Mouse (Mus musculus) heart, postnatal 0 days (tissue): Measurements from ENCODE around the gene Epn2. TPM values are rescaled to one million over a fixed set of nuclear protein-coding genes. Genes with fewer than 3 reads are reported as not detected.

Source experiments
- ATAC-seq: fragments of 200-750 bp; cut with Nextera tagmentation; 2 replicates; pipeline ENCODE4 v1.8.0; 2017; ENCODE audit warnings: low read depth, moderate number of reproducible peaks, moderate library complexity; ENCODE audit not compliant: insufficient read depth
- DNase-seq: peaks from one replicate; pipeline ENCODE4 v3.0.0-alpha.2; 2016; ENCODE audit warnings: low spot score
- H3K27ac ChIP-seq: fragments of 300-500 bp; sonication (generic); 2 replicates; pipeline ENCODE4 v1.5.1; 2014; ENCODE audit warnings: low read depth, mild to moderate bottlenecking
- H3K27me3 ChIP-seq: fragments of 300-500 bp; sonication (generic); 2 replicates; pipeline ENCODE4 v1.6.1; 2014; ENCODE audit warnings: low read length, mixed read lengths; ENCODE audit not compliant: control insufficient read depth, insufficient read depth
- H3K36me3 ChIP-seq: fragments of 300-500 bp; sonication (generic); replicated peaks from 2 replicates; pipeline ENCODE4 v1.6.1; 2014; ENCODE audit warnings: low read length, mixed read lengths; ENCODE audit not compliant: control insufficient read depth, insufficient read depth
- H3K4me1 ChIP-seq: fragments of 300-500 bp; sonication (generic); 2 replicates; pipeline ENCODE4 v1.6.1; 2014; ENCODE audit warnings: antibody characterized with exemption; ENCODE audit not compliant: control insufficient read depth, insufficient read depth
- H3K4me2 ChIP-seq: fragments of 300-500 bp; sonication (generic); 2 replicates; pipeline ENCODE4 v1.6.1; 2014; ENCODE audit warnings: low read depth, mild to moderate bottlenecking, low read length, moderate library complexity
- H3K4me3 ChIP-seq: fragments of 300-500 bp; sonication (generic); 2 replicates; pipeline ENCODE4 v1.5.1; 2014; ENCODE audit warnings: low read depth, low read length
- H3K9ac ChIP-seq: fragments of 300-500 bp; sonication (generic); replicated peaks from 2 replicates; pipeline ENCODE4 v1.6.1; 2014; ENCODE audit warnings: low read depth, low read length, mixed read lengths
- H3K9me3 ChIP-seq: fragments of 300-500 bp; sonication (generic); replicated peaks from 2 replicates; pipeline ENCODE4 v1.6.1; 2016; ENCODE audit warnings: low read length; ENCODE audit not compliant: control insufficient read depth
- CTCF ChIP-seq: IDR thresholded peaks from 2 replicates; pipeline ENCODE4 v1.5.1; 2016; ENCODE audit warnings: antibody characterized with exemption, control low read depth, low read depth
- EP300 ChIP-seq: IDR thresholded peaks from 2 replicates; pipeline ENCODE4 v1.6.1; 2016; ENCODE audit warnings: antibody characterized with exemption, low read depth
- whole genome bisulfite sequencing: fragments of 180-500 bp; shearing (Covaris S2); extraction: QIAGEN DNeasy Blood & Tissue Kit; methylation state at CpG from one replicate; pipeline ENCODE4 v1.1.7; 2014; 5-methylcytosine and 5-hydroxymethylcytosine counted together
- polyA plus RNA-seq: library from polyadenylated mRNA; unstranded; fragments of >200 nt; fragmentation: Nextera tagmentation; extraction: Ambion mirVana; gene quantifications from 2 replicates; pipeline ENCODE4 v1.2.1, GENCODE M21; 2015
- total RNA-seq: library from RNA; depleted of rRNA; stranded (reverse); fragments of >200 nt; gene quantifications from 2 replicates; pipeline ENCODE4 v1.2.3, GENCODE M21; 2014; ENCODE audit warnings: low replicate concordance; rRNA removed

Gene Epn2
- total and polyA plus RNA-seq, 2 experiments from 2014 or later, result 19.3 to 21.3 TPM

DNA sequence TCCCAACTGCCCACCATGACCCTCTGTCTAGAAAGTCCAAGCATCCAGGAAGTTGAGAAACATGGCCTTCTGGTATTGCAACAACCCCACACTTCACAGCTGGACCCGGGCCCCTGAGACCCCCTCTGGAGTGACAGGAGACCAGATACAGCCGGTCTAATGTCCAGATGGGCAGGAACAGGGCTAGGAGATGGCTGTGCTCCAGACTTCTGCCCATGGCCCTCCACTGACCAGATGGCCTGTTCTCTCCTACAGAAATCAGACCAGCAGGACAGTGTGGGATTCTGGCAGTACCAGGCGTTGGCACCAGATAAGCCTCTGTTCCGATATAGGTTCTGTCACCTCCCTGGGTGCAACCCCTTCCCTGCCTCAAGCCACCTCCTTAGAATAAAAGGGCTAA is 111.0 kb downstream of the Epn2 start:
- Histone ChIP-seq H3K27me3 (no peaks in the 10 kb centered on the region), H3K4me3 (no peak overlapping the region), H3K4me1 (no peaks in the 10 kb centered on the region), H3K27ac (no peak overlapping the region), H3K4me2 (no peak overlapping the region), H3K9me3 (peaks cover 8% of the 10 kb centered on the region; the same call in 1 of the 2 replicates), H3K9ac (no peak overlapping the region), H3K36me3 (no peaks in the 10 kb centered on the region)
- no peak for DNase-seq
- ATAC-seq, result no peak
- WGBS, result 63% methylated on average over 4 of the region's 4 CpGs
- TF ChIP-seq EP300 (no peak), CTCF (no peak)

Other genes with a start within 250 kb of the Epn2 start
- not detected in 2 replicates for gene Slc47a2, start 236.8 kb downstream of the Epn2 start, total RNA-seq
- gene Slc47a2, start 236.8 kb downstream of the Epn2 start, polyA plus RNA-seq, result 0.04 and 0.14 TPM in 2 replicates
- gene Slc47a1, start 201.3 kb downstream of the Epn2 start, total RNA-seq, result 34.7 and 49.4 TPM in 2 replicates
- gene Slc47a1, start 201.3 kb downstream of the Epn2 start, polyA plus RNA-seq, result 31.2 and 31.5 TPM in 2 replicates
- 0.38 and 0.39 TPM in 2 replicates for gene Rnf112, start 125.6 kb downstream of the Epn2 start, total RNA-seq
- gene Rnf112, start 125.6 kb downstream of the Epn2 start, polyA plus RNA-seq, result 0.11 TPM in 1 of 2 replicates, not detected in the other
- gene Mfap4, start 94.3 kb downstream of the Epn2 start, total RNA-seq, result 34.1 and 54.5 TPM in 2 replicates
- gene Mfap4, start 94.3 kb downstream of the Epn2 start, polyA plus RNA-seq, result 39.1 and 51.0 TPM in 2 replicates
- gene Mapk7, start 85.3 kb downstream of the Epn2 start, total RNA-seq, result 19.7 and 33.5 TPM in 2 replicates
- gene Mapk7, start 85.3 kb downstream of the Epn2 start, polyA plus RNA-seq, result 12.0 and 12.5 TPM in 2 replicates
- gene B9d1, start 74.5 kb downstream of the Epn2 start, total RNA-seq, result 11.6 and 34.6 TPM in 2 replicates
- gene B9d1, start 74.5 kb downstream of the Epn2 start, polyA plus RNA-seq, result 6.5 TPM in 2 replicates
- gene Grap, start 73.6 kb upstream of the Epn2 start, total RNA-seq, result 4.3 and 10.1 TPM in 2 replicates
- 10.3 and 11.0 TPM in 2 replicates for gene Grap, start 73.6 kb upstream of the Epn2 start, polyA plus RNA-seq
- gene Fam83g, start 104.4 kb upstream of the Epn2 start, total RNA-seq, result 0.62 and 2.6 TPM in 2 replicates
- 0.15 and 0.18 TPM in 2 replicates for gene Fam83g, start 104.4 kb upstream of the Epn2 start, polyA plus RNA-seq
- not detected in 2 replicates for gene Slc5a10, start 141.1 kb upstream of the Epn2 start, total RNA-seq
- not detected in 2 replicates for gene Slc5a10, start 141.1 kb upstream of the Epn2 start, polyA plus RNA-seq
- gene Prpsap2, start 182.4 kb upstream of the Epn2 start, total RNA-seq, result 9.8 and 10.4 TPM in 2 replicates
- 9.8 and 11.0 TPM in 2 replicates for gene Prpsap2, start 182.4 kb upstream of the Epn2 start, polyA plus RNA-seq